Mouse (Mus musculus): ENCODE measurements around the gene Ptgds. TPM values are rescaled to one million over a fixed set of nuclear protein-coding genes. Genes with fewer than 3 reads are reported as not detected.

Gene Ptgds
- total RNA-seq (2014; fragmentation: Nextera tagmentation) (3.5 and 4.2 TPM in 2 replicates), total RNA-seq (2017) (0.93 TPM in 1 of 2 replicates, not detected in the other)

GRCm38 (mm10) chr2:25469969-25470368, at the start of gene Ptgds:
TSS of gene Ptgds (minus strand) at chr2:25470046.
- ATAC-seq (replicated peaks; ENCODE audit: poor library complexity, severe bottlenecking) = no peak

- no peak for ATAC-seq (replicated peaks; ENCODE audit: poor library complexity, severe bottlenecking)
These were observed 40.1 kb upstream of the Ptgds start for GRCm38 (mm10) chr2:25509912-25510311.

GRCm38 (mm10) chr2:25506964-25507363, 37.1 kb upstream of the Ptgds start:
- peak; percentile 67 for ATAC-seq (replicated peaks; ENCODE audit: poor library complexity, severe bottlenecking)

- ATAC-seq (replicated peaks; ENCODE audit: poor library complexity, severe bottlenecking) = no peak
These were observed 36.0 kb upstream of the Ptgds start for GRCm38 (mm10) chr2:25505860-25506259.

GRCm38 (mm10) chr2:25505000-25505399, 35.2 kb upstream of the Ptgds start:
- ATAC-seq (replicated peaks; ENCODE audit: poor library complexity, severe bottlenecking) = no peak

- no peak for ATAC-seq (replicated peaks; ENCODE audit: poor library complexity, severe bottlenecking)
These were observed 34.7 kb upstream of the Ptgds start for GRCm38 (mm10) chr2:25504538-25504937.

- ATAC-seq (replicated peaks; ENCODE audit: poor library complexity, severe bottlenecking) = no peak
These were observed 32.9 kb upstream of the Ptgds start for GRCm38 (mm10) chr2:25502726-25503125.

- no peak for ATAC-seq (replicated peaks; ENCODE audit: poor library complexity, severe bottlenecking)
These were observed 32.0 kb upstream of the Ptgds start, which contains the start of gene C8g for GRCm38 (mm10) chr2:25501593-25502486. TSS of gene C8g (minus strand) at chr2:25501719.

- ATAC-seq (replicated peaks; ENCODE audit: poor library complexity, severe bottlenecking) = peak; percentile 80
These were observed 30.9 kb upstream of the Ptgds start, which contains the start of gene Fbxw5 for GRCm38 (mm10) chr2:25500576-25501405. TSS of gene Fbxw5 (plus strand) at chr2:25500750.

- 0 out of 2 replicates have a peak, but pooled peaks have one; percentile 2 for ATAC-seq (replicated peaks; ENCODE audit: poor library complexity, severe bottlenecking)
These were observed 30.3 kb upstream of the Ptgds start for GRCm38 (mm10) chr2:25500071-25500575.

- ATAC-seq (replicated peaks; ENCODE audit: poor library complexity, severe bottlenecking) = no peak
These were observed 29.0 kb upstream of the Ptgds start for GRCm38 (mm10) chr2:25498622-25499478.

GRCm38 (mm10) chr2:25497846-25498575, 28.2 kb upstream of the Ptgds start:
- peak; percentile 23 for ATAC-seq (replicated peaks; ENCODE audit: poor library complexity, severe bottlenecking)

- ATAC-seq (replicated peaks; ENCODE audit: poor library complexity, severe bottlenecking) = no peak
These were observed 26.6 kb upstream of the Ptgds start for GRCm38 (mm10) chr2:25496462-25496861.

GRCm38 (mm10) chr2:25493476-25493961, 23.7 kb upstream of the Ptgds start, which contains the start of gene Lcn12:
TSS of gene Lcn12 (minus strand) at chr2:25493911.
- ATAC-seq (replicated peaks; ENCODE audit: poor library complexity, severe bottlenecking) = no peak

GRCm38 (mm10) chr2:25492988-25493387, 23.1 kb upstream of the Ptgds start:
- no peak for ATAC-seq (replicated peaks; ENCODE audit: poor library complexity, severe bottlenecking)

GRCm38 (mm10) chr2:25488671-25489068, 18.8 kb upstream of the Ptgds start:
- ATAC-seq (replicated peaks; ENCODE audit: poor library complexity, severe bottlenecking) = no peak

- ATAC-seq (replicated peaks; ENCODE audit: poor library complexity, severe bottlenecking) = no peak
These were observed 18.3 kb upstream of the Ptgds start for GRCm38 (mm10) chr2:25487965-25488670.

All from granulocyte monocyte progenitor cell, adult 5-6 weeks (primary cell).